Mouse (Mus musculus) adipocyte (in vitro differentiated cells): ENCODE measurements around the gene Scarb2.
A peak's percentile ranks its signal among the peaks of the same experiment; 100 is the strongest.
"Not testable (repeated sequence)": the region's sequence is repeated elsewhere in the genome, so short reads cannot be mapped to it uniquely, and the experiment has no call there.

ENCODE experiments used
- DNase-seq: peaks from one replicate; pipeline ENCODE4 v3.0.0-alpha.2; 2016; ENCODE audit warnings: low spot score

The Scarb2 gene

DNA sequence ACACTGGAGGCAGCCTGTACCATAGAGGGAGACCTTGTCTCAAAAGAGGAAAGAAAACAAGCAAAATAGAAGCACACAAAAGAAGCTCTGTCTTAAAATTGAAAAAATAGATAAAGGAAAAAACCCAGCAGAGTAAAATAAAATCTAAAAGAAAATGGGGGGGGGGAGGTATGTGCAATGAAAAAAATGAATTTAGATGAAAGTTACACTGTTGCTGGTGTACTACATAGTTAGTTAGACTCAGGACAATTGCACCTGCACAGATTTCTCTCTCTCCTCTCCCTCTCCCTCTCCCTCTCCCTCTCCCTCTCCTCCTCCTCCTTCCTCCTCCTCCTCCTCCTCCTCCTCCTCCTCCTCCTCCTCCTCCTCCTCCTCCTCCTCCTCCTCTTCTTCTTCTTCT is at the start of gene Scarb2:
TSS of gene Scarb2 (minus strand) at position 101 of the 400 bp plus-strand sequence.
- DNase-seq, result no peak

DNA sequence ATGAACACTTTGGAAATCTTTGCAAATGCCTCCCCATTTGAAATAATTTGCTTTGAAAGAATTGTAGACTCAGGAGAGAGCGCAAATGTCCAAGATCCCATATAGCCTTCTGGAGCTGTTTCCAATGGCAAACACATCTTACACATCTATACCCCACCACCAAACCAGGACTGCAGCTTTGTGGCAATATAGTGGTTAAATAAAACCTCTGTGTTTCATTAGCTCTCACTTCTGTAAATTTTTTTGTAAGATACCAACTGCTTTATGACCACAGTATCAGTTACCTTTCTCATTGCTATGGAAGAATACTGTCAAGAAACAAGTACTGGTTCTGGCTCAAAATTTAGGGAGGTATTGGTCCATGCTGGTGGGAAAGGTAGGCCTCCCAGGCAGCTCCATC is 49.3 kb upstream of the Scarb2 start:
- DNase-seq, result no peak

DNA sequence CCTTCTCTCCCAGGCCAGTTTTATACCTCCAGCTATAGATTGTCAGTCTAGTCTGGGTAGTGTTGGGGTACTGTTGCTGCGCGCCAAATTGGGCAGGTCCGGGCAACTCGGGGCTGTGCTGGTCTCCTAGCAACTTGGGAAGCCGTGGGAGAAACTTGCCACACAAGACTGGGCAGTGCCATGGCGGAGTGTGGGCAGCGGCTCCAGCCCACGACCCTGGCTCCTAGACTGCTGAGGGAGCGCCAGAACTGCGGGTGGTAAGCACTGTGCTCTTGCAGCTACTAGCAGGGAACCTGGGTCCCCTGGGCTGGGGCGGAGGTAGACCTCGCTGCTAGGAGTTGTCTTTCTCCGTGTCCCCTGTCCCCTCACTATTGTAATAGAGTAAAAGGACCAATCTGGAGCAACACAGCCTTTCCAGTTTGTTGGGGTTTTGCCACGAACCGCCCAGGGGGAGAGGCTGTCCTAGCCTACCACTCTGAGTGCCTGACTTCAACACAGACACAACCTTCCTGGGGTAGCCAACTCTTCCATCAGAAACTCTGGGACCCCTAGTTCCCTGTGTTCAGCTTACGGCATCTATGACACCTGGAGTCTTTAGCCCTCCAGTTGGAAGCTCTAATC is 48.4 kb upstream of the Scarb2 start, which contains the start of gene Fam47e:
TSS of gene Fam47e (plus strand) at position 179 of the 621 bp plus-strand sequence.
- no peak for DNase-seq

DNA sequence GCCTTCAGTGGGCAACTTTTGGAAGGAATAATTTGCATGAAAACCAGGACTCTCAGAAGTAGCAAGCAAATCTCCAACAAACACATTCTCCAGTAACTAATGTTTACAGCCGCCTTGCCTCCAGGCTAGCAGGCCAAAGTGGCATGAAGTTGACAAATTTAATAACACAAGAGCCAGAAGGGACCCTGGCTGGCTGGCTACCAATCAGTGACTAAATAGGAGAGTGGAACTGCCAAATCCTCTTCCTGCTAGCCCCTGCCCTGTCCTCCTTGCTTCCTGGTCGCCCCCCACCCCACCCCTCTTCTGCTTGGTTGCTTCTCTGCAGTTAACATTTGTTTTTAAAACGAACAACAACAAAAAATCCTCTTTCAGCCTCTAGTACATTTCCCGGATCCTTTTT is 47.8 kb upstream of the Scarb2 start:
- peak; percentile 63 for DNase-seq

DNA sequence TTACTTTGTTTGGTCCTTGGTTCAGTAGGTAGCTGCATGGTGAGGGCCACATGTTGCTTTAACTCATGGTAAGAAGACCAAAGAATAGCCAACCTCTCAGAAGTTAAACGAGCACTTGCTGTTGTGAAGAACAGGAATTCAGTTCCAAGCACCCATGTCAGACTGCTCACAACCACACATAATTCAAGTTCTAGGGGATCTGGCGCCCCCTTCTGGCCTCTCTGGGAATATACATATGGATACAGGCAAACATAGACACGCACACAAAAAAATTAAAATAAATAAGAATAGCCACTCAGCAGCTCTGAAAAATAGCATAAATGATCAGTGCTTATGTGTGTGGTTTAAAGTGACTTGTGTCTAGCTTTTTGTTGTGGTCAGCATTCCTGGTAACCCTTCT is 47.3 kb upstream of the Scarb2 start:
- peak; percentile 24 for DNase-seq

DNA sequence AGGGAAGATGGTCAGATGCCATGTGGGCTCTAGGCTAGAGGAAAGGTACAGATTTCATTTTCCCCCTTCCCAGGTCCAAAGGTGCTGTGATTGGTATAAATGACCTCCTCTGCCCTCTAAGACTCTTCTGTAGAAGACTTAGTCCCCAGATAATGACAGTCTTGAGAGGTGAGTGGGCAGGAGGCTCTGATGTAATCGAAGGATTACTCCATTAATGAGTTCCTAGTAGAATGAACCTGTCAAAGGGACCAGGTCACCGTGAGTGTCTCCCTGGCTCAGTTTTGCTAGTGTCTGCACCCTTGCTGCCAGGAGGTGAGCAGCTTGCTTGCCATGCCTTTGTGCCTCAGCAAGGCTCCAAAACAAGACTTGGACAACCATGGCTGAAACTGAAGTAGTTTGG is 46.0 kb upstream of the Scarb2 start:
- DNase-seq, result no peak

DNA sequence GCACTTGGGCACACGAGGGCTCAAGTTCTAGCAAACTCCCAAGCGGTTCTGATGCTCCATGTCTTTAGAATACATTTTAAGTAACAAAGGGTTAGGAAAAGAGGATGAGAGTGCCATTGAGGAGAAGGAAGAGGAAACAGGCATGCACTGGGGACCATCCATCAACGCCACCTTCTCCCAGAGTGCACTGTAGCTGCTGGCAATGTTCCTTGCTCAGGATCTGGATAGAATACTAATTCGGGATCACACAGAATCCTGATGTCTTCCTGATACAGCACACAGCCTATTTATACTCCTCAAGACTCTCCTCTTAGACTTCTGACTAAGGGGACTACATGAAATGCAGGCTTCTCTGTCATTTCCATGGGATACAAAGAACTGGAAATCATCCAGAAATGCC is 33.1 kb upstream of the Scarb2 start:
- no peak for DNase-seq

DNA sequence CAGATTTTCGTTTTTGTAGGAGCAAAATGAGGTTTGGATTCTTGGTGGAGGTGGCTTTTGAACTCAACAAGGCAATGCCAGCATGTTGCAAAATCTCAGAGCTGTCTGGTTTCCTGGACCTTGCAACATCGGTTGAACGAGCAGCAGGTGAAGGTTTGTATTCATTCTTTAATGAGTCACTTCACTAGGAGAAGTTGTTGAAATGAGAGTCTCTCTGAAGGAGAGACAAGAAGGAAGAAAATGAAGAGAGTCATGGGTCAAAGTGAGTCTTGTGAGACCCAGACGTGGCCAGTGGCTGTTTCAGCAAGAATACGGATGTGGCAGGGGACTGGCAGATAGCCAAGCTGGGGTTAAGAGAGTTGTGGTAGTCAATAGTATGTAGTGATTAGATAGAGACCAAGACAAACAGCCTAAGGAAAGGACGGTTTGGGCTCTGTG is 18.2 kb upstream of the Scarb2 start:
- no peak for DNase-seq

DNA sequence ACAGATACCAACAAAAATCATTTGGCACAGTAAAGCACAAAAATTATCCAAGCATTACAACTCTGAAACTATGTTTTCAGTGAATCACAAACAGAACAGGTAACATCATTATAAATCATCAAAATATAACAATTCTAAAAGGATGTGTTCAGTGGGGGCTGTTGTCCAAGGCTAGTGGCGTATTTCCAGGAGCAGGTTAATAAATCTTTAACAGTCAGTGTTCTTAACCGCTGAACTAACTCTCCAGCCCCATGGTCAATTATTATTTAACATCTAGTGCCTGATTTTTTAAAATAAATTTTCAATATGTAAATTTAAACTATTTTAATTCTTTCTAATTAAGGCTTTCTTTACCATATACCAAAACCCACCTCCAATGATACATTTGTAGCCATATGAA is 14.5 kb upstream of the Scarb2 start:
- not testable (repeated sequence) for DNase-seq

DNA sequence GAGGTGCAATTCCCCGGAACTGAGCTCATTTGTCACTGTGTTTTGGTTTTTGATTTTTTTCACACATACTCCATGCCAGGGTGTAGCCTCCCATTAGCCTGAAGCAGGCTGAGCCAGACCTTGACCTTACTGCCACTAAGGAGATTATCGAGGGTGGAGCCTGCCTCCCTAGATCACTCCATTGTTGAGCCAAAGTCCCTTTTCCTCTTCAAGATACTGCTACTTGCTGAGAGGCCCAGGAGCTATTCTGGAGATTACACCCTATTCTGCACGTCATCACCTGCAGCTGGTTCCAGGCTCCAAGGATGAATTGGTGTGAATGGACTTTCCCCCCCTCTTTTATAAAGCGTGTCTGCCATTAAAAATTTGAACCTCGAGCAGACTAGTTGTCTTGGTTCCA is 5.4 kb upstream of the Scarb2 start:
- no peak for DNase-seq

DNA sequence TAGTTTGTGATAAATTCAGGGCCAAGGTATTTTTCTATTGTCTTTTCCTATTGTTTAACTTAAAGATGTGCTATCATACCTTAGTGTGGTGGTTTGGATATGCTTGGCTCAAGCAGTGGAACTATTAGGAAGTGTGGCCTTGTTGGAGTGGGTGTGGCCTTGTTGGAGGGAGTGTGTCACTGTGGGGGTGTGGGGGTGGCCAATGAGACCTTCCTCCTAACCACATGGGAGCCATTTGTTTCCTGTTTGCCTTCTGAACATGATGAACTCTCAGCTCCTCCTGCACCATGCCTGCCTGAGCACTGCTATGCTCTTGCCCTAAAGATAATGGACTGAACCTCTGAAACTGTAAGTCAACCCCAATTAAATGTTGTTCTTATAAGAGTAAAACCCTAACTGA is 4.6 kb upstream of the Scarb2 start:
- DNase-seq, result no peak

DNA sequence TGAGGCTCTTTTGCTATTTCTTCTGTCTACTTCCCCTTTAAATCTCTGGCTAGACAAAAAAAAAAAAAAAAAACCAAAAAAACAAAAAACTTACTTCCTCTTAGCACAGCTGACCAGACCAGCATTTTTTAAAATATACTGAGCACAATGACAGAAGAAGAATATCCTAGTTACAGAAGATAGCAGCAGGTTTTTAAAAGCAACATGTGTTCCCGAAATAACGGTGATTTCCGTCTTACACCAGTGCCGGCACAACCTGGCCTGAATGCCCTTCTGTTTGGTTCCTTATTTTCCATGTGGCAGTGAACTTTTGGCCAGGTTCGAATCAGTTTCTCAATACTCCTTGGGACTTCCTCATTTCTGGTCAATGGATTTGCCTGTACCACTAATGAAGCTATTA is 2.2 kb upstream of the Scarb2 start:
- DNase-seq, result no peak

DNA sequence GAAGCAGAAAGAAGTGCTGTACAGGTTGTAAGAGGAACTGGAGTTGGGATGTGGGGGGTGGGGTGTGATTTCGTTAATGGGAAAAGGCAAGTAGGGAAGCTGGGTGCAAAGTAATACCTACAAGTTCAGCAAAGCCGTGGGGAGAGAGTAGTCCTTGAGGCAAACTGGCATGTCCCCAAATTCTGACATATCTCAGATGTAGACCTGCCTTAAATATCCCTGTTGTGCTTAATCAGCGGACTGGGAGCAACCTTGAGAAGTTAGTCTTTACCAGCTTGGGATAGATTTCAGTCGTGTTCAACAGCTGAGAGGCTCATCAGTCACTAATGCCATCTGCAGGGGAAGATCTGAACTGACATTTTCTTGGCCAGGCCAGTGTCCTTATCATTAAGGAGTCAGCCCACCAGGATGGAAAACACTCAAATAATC is 318 bp downstream of the Scarb2 start:
- peak; percentile 66 for DNase-seq

DNA sequence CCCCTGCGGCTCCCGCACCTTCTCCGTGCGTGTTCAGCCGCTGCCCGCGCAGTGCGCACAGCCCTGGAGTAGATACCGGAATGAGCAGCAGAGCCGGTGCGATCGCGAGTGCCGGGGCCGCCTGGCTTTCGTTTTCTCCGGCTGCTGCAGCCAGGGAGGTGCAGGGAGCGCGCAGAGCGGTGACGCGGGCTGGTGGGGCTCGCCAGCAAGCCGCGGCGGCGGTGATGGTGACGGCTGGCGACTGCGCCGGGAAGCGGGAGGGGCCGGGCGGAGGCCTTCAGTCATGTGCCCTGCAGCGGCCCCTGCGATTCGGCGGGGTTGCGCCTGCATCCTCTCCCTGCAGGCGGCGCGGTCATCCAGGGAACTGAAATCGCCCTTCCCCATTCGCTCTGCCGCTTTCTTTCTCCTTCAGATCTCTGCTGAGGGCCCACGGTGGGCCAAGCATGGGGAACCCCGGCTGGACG is 1.2 kb downstream of the Scarb2 start:
- peak; percentile 91 for DNase-seq

DNA sequence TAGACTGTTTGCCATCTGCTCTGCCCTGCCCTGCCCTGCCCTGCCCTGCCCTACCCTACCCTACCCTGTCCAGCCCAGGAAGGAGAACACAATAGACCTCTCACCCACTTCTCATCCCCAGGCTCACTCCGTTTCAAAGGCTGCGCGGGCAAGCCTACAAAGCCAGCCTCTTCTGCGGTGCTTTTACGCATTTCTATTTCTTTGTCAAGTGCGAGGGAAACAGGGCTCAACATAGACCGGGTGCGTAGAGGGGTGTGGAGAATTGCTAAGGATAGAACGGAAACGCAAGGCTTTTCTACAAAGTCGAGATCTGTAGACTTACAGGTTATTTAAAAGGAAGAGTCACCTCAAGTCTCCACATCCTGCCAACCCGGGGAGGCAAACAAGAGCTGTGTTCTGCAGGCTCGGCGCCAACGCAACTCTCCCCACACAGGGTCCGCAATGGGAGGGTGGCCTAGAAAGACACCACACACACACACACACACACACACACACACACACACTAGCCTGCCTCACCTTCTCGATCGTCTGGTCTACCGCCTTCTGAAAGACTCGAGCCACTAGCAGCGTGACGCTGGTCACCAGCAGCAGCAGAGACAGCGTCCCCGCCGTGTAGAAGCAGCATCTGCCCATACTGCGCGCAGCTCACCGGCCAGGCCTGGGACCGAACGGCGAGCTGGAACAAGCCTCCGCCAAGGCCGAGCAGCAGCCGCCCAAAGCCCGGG is 1.8 kb downstream of the Scarb2 start:
- peak; percentile 80 for DNase-seq

DNA sequence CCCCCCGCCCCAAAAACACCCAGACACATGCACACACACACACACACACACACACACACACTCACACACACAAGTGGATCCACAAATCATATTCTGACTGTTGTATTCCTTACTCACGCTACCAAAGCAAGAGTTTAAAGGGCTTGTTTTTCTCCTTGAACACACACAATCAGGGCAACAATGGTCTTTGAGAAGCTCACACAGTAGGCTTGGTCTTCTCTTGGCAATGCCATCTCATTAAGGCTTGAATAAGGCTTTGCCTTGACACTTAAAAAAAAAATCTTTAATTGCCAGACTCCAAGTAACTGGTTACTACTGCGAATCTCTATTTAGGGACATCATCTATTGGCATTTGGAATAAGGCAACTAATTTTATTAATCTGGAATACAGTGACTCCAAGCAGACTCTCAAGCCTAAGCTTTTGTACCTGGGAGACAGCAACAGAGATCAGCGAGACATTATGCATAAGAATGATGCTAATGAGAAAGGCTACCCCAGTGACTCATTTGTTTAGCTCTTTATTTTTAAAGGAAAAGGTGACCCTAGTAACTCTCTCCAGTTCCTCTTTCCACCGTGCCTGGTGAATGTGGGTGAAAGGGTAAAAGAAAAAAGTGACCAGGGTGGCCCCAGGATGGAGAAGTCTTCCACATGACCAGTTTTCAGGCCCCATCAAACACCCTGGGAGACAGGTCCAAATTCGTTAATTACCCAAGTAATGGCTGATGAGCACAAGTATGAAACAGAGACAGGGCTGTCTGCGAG is 2.6 kb downstream of the Scarb2 start:
- no peak for DNase-seq

DNA sequence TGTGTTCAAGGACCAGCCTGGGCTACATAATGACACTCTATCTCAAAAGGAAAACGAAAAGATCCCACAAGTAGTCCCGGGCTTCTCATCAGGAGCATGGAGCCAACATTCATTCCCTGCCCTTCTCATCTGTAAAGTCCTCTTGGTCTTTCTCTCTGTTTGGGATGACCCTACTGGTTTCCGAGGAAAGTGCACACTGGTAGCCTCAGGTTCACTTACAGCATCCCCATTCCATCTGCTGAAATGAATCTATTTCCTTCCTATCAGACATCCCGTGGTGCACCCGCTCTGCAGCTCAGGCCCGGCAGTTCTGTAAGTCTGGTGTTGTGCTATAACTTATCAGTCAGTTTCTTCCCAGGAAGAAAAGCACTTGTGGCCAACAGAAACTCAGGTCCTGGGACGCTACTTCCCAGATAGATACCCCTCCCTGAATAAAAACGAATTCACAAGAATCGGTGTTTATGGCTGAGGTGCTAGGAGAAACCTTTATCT is 3.2 kb downstream of the Scarb2 start:
- no peak for DNase-seq

DNA sequence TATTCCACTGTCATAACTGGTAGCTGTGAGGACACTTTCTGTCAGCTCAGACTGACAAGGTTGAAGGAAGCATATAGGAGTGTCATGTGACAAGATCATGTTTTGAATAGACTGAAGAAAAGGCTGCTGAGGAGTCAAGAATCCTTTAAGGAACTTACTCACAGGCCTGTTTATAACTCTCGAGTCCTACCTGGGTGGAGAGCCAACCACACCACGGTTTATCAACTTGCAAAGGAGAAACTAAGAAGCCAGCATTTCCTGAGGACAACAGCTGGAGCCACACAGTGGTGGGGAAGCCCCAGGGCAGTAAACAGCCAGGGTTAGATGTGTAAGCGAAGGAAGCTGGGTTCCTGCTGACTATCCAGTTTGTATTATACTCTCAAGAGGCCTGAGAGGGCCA is 7.3 kb downstream of the Scarb2 start:
- peak; percentile 36 for DNase-seq

DNA sequence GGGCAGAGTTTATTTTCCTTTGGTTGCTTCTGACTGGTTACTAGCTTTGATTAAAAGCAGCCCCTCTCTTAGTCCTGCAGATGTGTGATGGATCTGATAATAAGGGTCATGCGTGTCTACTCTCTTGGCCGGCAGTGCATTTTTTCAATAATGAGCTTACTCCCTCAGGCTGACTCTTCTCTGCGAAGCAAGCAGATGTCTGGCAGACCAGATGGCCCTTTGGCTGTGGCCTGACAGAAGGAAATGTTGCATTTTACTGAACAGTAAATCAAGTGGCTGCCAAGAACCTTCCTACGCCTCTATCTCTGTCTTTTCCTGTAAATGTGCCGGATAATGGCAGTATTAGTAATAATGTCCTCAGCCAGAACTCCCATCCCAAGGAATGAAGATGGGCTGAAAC is 8.0 kb downstream of the Scarb2 start:
- peak; percentile 85 for DNase-seq

DNA sequence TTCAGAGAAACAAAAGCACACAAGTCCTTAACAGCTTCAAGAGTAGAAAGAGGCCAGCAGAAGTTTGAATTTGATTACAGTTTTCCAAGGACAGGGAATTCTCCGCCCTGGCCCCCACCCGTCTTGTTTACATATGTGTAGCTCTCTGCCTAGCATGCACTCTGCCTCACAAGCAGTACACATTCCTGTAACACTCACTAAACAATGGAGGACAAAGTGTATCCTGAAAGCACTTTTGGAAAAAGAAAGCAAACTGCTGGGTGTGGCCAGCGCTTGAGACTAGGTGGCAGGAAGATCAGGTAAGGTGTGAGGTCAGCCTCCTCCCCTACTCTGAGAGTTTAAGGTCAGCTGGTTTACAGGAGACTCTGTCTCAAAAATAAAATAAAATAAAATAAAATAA is 8.4 kb downstream of the Scarb2 start:
- peak; percentile 75 for DNase-seq

DNA sequence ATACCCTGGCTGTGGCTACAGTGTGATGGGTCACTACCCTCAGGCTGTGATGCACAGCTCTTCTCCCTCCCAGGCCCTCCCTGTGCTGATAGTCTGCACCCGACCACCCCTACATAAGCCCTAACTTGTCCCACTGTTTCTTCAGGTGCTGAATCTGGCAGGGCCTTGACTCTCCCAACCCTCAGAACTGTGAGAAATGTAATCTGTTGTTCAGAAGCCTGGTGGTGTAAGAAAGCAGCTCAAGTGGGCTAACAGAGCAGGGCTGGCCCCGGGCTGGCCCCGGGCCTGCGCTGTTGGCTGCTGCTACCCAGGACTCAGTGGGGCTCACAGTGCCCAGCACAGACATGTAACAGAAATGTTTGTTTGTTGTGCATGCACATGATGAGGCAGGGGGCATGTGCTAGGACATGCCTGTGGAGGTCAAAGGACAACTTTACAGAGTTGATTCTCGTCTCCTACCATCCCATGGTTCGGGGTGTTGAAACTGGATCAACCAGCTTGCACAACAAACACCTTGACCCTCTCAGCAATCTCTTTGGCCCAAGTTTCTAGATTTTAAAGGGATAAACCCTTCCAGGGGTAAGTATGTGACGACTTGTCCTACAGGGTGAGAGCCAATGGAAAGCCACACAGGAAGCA is 10.7 kb downstream of the Scarb2 start:
- DNase-seq, result no peak

DNA sequence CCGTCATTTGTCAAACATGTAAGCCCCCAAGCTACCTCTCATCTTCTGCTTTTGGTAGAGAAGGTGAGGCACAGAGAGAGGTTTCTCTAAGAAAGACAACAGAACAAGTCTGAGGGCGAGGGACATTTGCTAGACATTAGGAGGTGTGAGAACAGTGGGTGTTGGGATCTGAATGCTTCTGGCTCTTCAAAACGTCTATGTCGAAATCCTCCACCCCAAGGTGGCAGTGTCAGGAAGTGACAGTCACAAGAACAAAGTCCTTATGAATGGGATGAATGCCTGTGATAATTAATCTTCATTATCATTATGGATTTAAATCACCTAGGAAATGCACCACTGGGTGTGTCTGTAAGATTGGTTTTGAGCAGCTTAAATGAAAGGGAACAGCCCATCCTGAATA is 11.3 kb downstream of the Scarb2 start:
- no peak for DNase-seq
